Mouse (Mus musculus): ENCODE data around the gene 2310030G06Rik. TPM values are rescaled to one million over a fixed set of nuclear protein-coding genes. Genes with fewer than 3 reads are reported as not detected.

The 2310030G06Rik gene
- polyA plus RNA-seq, 1 experiment from 2014 or later, result 1.6 TPM

- 72% methylated on average over 6 of the region's 6 CpGs for WGBS
- no peak for ATAC-seq (ENCODE audit: low FRiP score)
Measured at GRCm38 (mm10) chr9:50761520-50762243, 15.3 kb upstream of the 2310030G06Rik start.

GRCm38 (mm10) chr9:50756711-50757110 lies 10.4 kb upstream of the 2310030G06Rik start:
- H3K27ac ChIP-seq, result no peak overlapping the region
- H3K4me3 ChIP-seq (replicated peaks), result no peak overlapping the region
- ATAC-seq (ENCODE audit: low FRiP score), result no peak
- no peaks in the 10 kb centered on the region for H3K9me3 ChIP-seq
- H3K4me2 ChIP-seq, result no peak overlapping the region
- no peak overlapping the region for H3K9ac ChIP-seq
- 0 out of 2 replicates have a peak, but pooled peaks cover 8% of the 10 kb centered on the region for H3K27me3 ChIP-seq
- H3K36me3 ChIP-seq (replicated peaks), result no peaks in the 10 kb centered on the region
- H3K4me1 ChIP-seq, result no peaks in the 10 kb centered on the region
- WGBS, result 44% methylated on average over 5 of the region's 5 CpGs

More at GRCm38 (mm10) chr9:50761520-50762243, 15.3 kb upstream of the 2310030G06Rik start:
- H3K27me3 ChIP-seq, result 0 out of 2 replicates have a peak, but pooled peaks cover 5% of the 10 kb centered on the region
- H3K36me3 ChIP-seq (replicated peaks), result no peaks in the 10 kb centered on the region
- no peaks in the 10 kb centered on the region for H3K9me3 ChIP-seq
- H3K27ac ChIP-seq, result no peak overlapping the region
- H3K4me3 ChIP-seq (replicated peaks), result no peak overlapping the region
- H3K4me1 ChIP-seq, result no peaks in the 10 kb centered on the region
- no peak overlapping the region for H3K9ac ChIP-seq
- no peak overlapping the region for H3K4me2 ChIP-seq

GRCm38 (mm10) chr9:50753947-50754346 lies 7.6 kb upstream of the 2310030G06Rik start:
- 78% methylated on average over 7 of the region's 7 CpGs for WGBS

GRCm38 (mm10) chr9:50752784-50753615 lies 6.7 kb upstream of the 2310030G06Rik start:
- Histone ChIP-seq H3K36me3 (replicated peaks) (no peaks in the 10 kb centered on the region), H3K9me3 (no peaks in the 10 kb centered on the region), H3K4me1 (no peaks in the 10 kb centered on the region), H3K4me3 (replicated peaks) (no peak overlapping the region), H3K27ac (no peak overlapping the region), H3K4me2 (no peak overlapping the region), H3K27me3 (peaks cover 8% of the 10 kb centered on the region; the same call in 1 of the 2 replicates), H3K9ac (no peak overlapping the region)
- 77% methylated on average over 17 of the region's 17 CpGs for WGBS
- no peak for ATAC-seq (ENCODE audit: low FRiP score)

More at GRCm38 (mm10) chr9:50753947-50754346, 7.6 kb upstream of the 2310030G06Rik start:
- H3K27ac ChIP-seq, result no peak overlapping the region
- H3K36me3 ChIP-seq (replicated peaks), result no peaks in the 10 kb centered on the region
- H3K4me2 ChIP-seq, result no peak overlapping the region
- ATAC-seq (ENCODE audit: low FRiP score), result no peak
- H3K27me3 ChIP-seq, result peaks cover 8% of the 10 kb centered on the region; the same call in 1 of the 2 replicates
- no peak overlapping the region for H3K4me3 ChIP-seq (replicated peaks)
- no peaks in the 10 kb centered on the region for H3K9me3 ChIP-seq
- H3K9ac ChIP-seq, result no peak overlapping the region
- no peaks in the 10 kb centered on the region for H3K4me1 ChIP-seq

DNA sequence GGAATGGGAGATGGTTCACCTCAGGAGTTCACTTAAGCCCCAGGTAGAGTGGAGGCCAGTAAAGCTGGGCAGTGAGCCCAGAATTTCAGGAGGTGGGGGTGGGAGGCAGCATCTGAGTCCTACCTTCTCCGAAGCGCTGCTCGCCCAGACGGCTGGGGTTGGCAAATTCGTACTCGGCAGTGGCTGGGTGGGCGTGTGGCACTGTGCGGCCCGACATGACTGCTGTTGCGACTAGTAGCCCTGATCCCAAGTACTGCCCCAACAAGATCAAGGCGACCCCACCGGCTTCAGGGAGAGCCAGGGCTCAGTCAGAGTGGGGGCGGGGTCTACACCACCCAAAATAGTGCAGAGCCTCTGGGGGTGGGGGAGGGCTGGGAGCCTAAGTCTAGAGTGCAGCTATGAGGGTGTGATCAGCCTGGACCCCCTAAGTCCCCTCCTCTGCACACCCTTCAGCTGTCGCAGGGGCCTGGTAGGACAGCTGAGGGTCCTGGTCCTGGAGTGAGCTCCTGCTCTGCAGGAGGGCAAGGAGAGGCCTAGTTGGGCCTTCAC lies 5.8 kb upstream of the 2310030G06Rik start, which contains the start of gene Hspb2:
TSS of gene Hspb2 (minus strand) at position 301 of the 549 bp plus-strand sequence.
- WGBS, result 69% methylated on average over 14 of the region's 14 CpGs
- no peaks in the 10 kb centered on the region for H3K4me1 ChIP-seq
- H3K27me3 ChIP-seq, result peaks cover 12% of the 10 kb centered on the region
- no peak for ATAC-seq (ENCODE audit: low FRiP score)
- H3K36me3 ChIP-seq (replicated peaks), result no peaks in the 10 kb centered on the region
- H3K9ac ChIP-seq, result no peak within 1 kb of the TSS
- H3K4me2 ChIP-seq, result no peak within 1 kb of the TSS
- H3K4me3 ChIP-seq (replicated peaks), result no peak within 1 kb of the TSS
- H3K27ac ChIP-seq, result no peak within 1 kb of the TSS
- no peaks in the 10 kb centered on the region for H3K9me3 ChIP-seq

- no peak for ATAC-seq (ENCODE audit: low FRiP score)
- no peaks in the 10 kb centered on the region for H3K9me3 ChIP-seq
- 74% methylated on average over 22 of the region's 22 CpGs for WGBS
- H3K27me3 ChIP-seq, result peaks cover 20% of the 10 kb centered on the region
- H3K9ac ChIP-seq, result no peak within 1 kb of the TSS
- H3K4me1 ChIP-seq, result peaks cover 2% of the 10 kb centered on the region
- H3K36me3 ChIP-seq (replicated peaks), result no peaks in the 10 kb centered on the region
- no peak within 1 kb of the TSS for H3K4me3 ChIP-seq (replicated peaks)
- no peak within 1 kb of the TSS for H3K4me2 ChIP-seq
- no peak within 1 kb of the TSS for H3K27ac ChIP-seq
Measured at GRCm38 (mm10) chr9:50751323-50751722, 5.0 kb upstream of the 2310030G06Rik start, which contains the start of gene Cryab. Gene Cryab (plus strand): TSS chr9:50751325.

DNA sequence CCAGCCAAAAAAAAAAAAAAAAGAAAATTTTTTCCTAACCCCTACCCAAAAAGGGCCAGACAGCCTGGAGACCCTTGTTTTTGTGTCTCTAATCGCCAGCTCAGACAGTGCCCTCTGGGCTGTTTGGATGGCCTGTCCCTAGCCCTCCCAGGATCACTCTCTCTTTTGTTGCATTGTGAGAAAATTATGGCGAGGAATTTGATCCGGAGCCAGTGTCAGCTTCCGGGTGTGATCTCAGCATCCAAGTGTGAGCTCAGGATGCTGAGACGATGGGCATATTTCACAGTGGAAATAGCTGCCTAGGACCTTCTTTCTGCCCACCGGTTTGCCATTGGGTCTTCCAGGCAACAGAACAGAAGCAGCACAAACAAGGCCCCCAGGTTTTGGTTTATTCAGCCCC lies 4.4 kb upstream of the 2310030G06Rik start:
- H3K9me3 ChIP-seq, result no peaks in the 10 kb centered on the region
- no peak overlapping the region for H3K27ac ChIP-seq
- H3K4me3 ChIP-seq (replicated peaks), result no peak overlapping the region
- no peak for ATAC-seq (ENCODE audit: low FRiP score)
- H3K4me2 ChIP-seq, result no peak overlapping the region
- H3K27me3 ChIP-seq, result peaks cover 26% of the 10 kb centered on the region
- H3K4me1 ChIP-seq, result peaks cover 7% of the 10 kb centered on the region
- H3K9ac ChIP-seq, result no peak overlapping the region
- 80% methylated on average over 6 of the region's 6 CpGs for WGBS
- no peaks in the 10 kb centered on the region for H3K36me3 ChIP-seq (replicated peaks)

GRCm38 (mm10) chr9:50745806-50746205 lies 530 bp downstream of the 2310030G06Rik start:
- 0 out of 2 replicates have a peak overlapping the region, but pooled peaks have one; percentile 38 for H3K9ac ChIP-seq
- H3K27me3 ChIP-seq, result peaks cover 21% of the 10 kb centered on the region
- peak overlapping the region; percentile 57 for H3K4me2 ChIP-seq
- peak overlapping the region; percentile 38 for H3K4me3 ChIP-seq (replicated peaks)
- WGBS, result 14% methylated on average over 7 of the region's 7 CpGs
- H3K4me1 ChIP-seq, result peaks cover 7% of the 10 kb centered on the region
- no peaks in the 10 kb centered on the region for H3K36me3 ChIP-seq (replicated peaks)
- H3K9me3 ChIP-seq, result no peaks in the 10 kb centered on the region
- H3K27ac ChIP-seq, result no peak overlapping the region
- no peak for ATAC-seq (ENCODE audit: low FRiP score)

GRCm38 (mm10) chr9:50742744-50743143 lies 3.6 kb downstream of the 2310030G06Rik start:
- Histone ChIP-seq H3K9ac (no peak overlapping the region), H3K27me3 (peaks cover 21% of the 10 kb centered on the region), H3K4me3 (replicated peaks) (no peak overlapping the region), H3K36me3 (replicated peaks) (no peaks in the 10 kb centered on the region), H3K4me1 (peaks cover 19% of the 10 kb centered on the region), H3K9me3 (no peaks in the 10 kb centered on the region), H3K4me2 (no peak overlapping the region), H3K27ac (no peak overlapping the region)
- no peak for ATAC-seq (ENCODE audit: low FRiP score)
- WGBS, result 68% methylated on average over 2 of the region's 2 CpGs

- Histone ChIP-seq H3K9me3 (no peaks in the 10 kb centered on the region), H3K4me3 (replicated peaks) (no peak overlapping the region), H3K9ac (no peak overlapping the region), H3K4me2 (no peak overlapping the region), H3K36me3 (replicated peaks) (no peaks in the 10 kb centered on the region), H3K27ac (no peak overlapping the region), H3K27me3 (peaks cover 17% of the 10 kb centered on the region; the same call in 1 of the 2 replicates), H3K4me1 (peaks cover 19% of the 10 kb centered on the region)
- WGBS, result 78% methylated on average over 3 of the region's 3 CpGs
- no peak for ATAC-seq (ENCODE audit: low FRiP score)
Measured at GRCm38 (mm10) chr9:50742261-50742660, 4.1 kb downstream of the 2310030G06Rik start.

DNA sequence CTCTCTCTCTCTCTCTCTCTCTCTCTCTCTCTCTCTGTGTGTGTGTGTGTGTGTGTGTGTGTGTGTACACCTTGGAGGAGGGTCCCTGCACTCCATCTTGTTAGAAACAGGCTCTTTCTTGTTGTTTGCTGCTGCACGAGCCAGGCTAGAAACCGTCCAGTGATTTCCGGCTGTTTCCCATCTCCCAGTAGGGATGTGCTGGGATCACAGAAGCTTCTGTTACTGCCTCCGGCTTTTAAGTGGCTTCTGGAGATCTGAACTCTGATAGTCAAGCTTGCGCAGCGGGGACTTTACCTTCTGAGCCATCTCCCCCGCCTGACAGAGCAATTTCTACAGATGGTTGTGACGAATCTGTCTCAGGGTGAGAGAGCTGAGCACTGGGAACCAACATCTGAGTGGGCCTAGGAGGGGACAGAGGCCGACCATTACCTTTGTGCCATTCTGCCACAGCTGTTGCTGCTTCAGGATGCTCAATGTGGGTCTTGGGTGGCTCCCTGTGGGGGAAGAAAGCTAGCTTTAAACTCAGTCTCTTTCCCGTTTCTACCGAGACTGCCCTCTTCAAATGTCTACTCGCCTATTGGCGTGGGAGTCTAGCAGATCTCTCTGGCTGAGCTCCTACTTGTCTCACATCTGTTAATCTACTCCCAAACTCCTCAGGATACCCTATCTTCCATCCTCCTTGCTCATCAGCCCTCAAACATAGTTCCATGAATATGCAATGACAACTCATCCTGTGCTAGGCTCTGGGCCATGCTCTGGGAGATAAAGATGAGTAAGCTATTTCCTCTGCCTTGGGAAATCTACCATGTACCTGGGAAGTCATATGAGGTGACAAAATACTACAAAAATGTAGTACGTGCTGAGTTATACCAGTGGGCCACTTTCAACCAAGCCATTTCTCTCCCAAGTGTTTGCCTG lies 5.2 kb downstream of the 2310030G06Rik start:
- peaks cover 14% of the 10 kb centered on the region for H3K4me1 ChIP-seq
- no peak overlapping the region for H3K4me2 ChIP-seq
- H3K4me3 ChIP-seq (replicated peaks), result no peak overlapping the region
- no peak overlapping the region for H3K9ac ChIP-seq
- no peak for ATAC-seq (ENCODE audit: low FRiP score)
- no peaks in the 10 kb centered on the region for H3K9me3 ChIP-seq
- 90% methylated on average over 14 of the region's 14 CpGs for WGBS
- peaks cover 7% of the 10 kb centered on the region; the same call in 1 of the 2 replicates for H3K27me3 ChIP-seq
- no peak overlapping the region for H3K27ac ChIP-seq
- H3K36me3 ChIP-seq (replicated peaks), result no peaks in the 10 kb centered on the region
